Mouse (Mus musculus) T-helper 1 cell (primary cell): ENCODE data around the gene Camta1.

Experiments
- in situ Hi-C: fragments of 300-600 bp; cut with MboI, MseI; formaldehyde crosslinking; loops from one replicate; pipeline ENCODE4 v1.15.1; 2025; ENCODE audit warnings: high pct_unique_total_duplicates

Camta1 gene

DNA sequence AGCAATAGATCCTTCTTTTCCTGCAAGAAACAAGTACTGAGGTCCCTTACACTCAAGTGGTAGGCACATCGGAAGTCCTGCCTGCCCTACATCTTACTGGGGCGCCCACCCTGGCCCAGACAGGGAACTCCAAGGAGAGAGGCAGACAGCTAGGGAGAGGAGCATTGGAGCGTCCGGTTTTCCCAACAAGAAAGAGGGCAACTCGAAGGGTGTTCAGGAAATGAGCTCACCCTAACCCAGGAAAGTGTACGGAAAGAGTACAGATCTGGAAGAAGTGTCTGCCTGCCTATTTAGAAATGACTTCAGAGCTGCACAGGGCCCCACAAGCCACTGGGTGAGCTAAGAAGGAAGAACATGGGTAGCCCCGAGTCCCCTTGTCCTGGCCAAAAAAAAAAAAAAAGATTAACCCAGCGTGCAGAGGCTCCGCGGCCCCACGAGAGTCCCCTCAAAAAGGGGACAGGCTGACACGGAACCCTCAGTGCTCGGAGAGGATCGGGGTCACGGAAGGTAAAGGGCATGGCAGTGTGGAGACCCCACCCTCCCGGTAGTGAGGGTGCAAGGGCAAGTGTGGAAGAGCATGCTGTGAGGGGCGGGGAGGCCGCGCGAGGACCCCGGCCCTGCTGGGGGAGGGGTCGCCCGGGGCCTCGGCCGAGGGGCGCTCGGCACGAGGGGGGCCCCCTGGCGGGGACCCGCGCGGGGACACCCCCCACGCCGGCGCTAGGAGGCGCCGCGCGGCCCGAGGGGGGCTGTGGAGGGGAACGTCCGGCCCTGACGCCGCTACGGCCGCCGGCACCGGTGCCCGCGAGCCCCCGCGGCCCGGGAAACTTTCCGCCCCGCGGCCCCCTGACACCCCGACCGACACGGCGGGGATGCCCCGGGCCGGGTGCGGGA, 990 bp downstream of the Camta1 start:
- in situ Hi-C loops, result loop anchor here (5.0 to 25.0 kb wide), 3 partner anchors 617 to 943 kb away; partner anchors contain the start of genes Kcnab2, Nphp4 and Vamp3

- in situ Hi-C loops, result loop anchor here (25.0 kb wide), 1 partner anchor 797 kb away; the partner anchor contains the start of gene Vamp3
Measured at GRCm38 (mm10) chr4:151859275-151859674, 2.4 kb downstream of the Camta1 start.

GRCm38 (mm10) chr4:151853949-151854348, 7.7 kb downstream of the Camta1 start:
- in situ Hi-C loops, result loop anchor here (25.0 kb wide), 1 partner anchor 792 kb away; the partner anchor contains the start of gene Vamp3

DNA sequence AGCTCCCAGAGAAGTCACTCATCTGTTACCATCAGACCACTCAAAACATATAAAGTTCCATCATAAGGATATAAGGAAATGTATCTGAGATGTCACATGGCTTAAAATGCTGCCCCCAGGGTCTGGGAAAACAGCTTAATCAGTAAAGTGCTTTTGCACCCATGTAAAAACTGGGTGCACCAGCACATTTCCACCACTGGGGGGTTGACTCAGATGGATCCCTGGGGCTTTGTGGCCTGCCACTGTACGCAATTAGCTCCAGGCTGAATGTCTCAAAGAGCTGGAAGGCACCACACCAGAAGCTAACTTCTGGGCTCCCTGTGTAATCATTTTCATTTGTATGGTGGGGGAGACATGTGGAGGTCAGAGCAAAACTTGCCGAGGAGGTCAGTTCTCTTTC, 10.5 kb downstream of the Camta1 start:
- in situ Hi-C loops, result loop anchor here (25.0 kb wide), 1 partner anchor 789 kb away; the partner anchor contains the start of gene Vamp3

DNA sequence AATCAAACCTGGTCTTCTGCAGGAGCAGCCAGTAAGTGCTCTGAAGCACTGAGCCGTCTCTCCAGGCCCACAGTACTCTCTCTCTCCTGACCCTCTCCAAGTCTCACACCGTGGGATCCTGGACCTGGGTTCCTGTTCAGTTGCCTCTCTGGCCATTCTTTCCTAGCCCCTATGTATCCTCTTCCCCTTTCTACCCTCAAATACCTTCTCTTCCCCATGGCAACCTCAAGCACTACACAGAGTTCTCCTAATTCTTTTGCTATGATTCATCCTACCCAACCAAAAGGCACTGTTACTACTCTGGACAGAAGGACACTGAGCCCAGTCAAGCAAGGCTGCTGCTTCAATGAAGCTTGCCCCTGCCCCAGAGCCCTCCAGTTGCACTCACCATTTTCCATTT, 19.1 kb downstream of the Camta1 start:
- in situ Hi-C loops, result no loop called here

DNA sequence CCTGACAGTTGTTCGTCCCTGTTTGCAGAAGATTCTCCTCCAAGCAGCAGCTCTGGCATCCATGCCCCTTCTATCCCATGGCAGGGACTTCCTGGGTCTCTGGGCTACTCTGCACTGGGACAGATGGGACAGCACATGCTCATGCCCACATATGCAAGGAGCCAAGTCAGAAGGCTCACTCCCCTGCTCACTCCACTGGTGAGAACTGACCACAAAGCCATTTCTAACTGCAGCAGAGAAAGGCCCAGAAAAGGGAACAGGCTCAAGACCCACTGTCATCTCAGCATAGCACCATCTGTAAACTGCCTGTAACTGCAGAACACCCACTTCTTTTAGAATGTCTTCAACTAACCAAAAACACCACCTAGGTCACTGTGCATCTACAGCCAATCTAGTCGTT, 23.2 kb downstream of the Camta1 start:
- in situ Hi-C loops, result no loop called here

DNA sequence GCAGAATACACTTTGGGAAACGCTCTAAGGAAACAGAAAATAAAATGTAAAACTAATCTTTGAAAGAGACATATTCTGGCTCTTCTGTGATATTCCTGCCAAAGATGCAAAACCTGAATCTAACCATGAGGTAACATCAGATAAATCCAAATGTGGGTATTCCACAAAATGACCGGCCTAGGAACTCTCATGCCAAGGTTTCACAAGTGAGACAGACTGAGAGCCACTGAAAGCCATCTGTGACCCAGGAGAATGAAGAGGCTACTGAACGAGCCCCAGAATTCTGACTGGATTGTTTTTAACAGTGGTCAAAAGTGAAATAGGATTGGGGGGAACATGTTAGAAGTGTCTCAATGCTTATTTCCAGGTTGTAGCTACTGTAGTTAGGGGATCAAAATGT, 25.8 kb downstream of the Camta1 start:
- in situ Hi-C loops, result no loop called here

DNA sequence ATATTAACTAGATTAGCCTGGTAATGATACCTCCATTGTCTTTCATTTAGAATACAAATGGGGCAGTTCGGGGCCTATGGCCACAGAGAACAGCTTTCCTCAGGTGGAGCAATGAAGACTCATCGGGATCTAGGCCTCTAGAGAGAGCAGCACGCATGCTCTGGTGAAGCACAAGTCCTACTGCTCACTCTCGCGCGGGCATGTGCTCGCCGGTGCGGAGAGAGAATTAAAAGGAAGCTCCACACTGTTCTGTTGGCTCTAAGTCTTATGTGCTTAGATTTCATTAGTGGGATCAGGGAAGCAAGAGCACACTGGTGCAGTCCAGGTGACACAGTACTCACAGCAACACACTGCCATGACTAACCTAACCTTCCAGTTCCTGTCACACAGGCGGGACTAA, 27.1 kb downstream of the Camta1 start:
- in situ Hi-C loops, result no loop called here

DNA sequence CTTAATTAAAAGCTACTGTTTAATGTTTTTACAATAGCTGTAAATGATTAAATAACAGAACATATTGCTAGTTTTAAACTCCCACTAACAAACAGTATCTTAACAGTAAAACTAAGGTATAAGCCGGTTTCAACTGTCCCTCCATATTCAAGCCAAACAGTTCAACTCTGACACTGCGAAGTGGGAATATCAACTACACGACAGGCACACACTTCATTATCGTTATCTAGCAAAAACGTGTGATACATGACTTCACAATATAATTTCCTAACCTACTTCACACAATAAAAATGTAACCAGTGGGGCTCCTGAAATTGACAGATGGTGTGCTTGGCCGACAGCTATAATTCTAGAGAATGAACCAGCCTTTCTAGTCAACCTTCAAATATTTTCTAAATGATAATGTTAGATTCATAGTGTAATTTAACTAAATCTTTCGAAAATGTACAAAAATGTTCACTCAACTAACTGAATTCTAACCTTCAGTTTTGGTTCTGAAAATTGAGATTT, 27.7 kb downstream of the Camta1 start:
- in situ Hi-C loops, result no loop called here

GRCm38 (mm10) chr4:151827840-151828239, 33.8 kb downstream of the Camta1 start:
- in situ Hi-C loops, result no loop called here

DNA sequence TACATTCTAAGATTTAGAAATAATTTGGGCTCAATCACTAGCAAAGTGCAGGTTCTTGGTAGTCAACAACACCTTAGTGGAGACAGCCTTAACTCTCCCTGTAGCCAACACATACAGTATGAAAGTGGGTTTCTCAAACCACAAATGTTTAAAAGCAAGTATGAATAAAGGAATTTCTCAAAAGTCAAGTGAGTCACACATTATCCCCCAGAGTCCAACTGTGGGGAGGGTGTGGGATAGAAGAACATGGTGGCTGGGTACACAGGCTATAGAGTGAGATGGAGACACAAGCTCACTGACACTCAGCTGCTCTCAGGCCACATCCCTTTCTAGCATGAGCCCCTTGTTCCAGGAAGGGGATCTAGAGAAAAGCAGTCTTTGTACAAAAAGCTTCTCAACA, 34.3 kb downstream of the Camta1 start:
- in situ Hi-C loops, result no loop called here

DNA sequence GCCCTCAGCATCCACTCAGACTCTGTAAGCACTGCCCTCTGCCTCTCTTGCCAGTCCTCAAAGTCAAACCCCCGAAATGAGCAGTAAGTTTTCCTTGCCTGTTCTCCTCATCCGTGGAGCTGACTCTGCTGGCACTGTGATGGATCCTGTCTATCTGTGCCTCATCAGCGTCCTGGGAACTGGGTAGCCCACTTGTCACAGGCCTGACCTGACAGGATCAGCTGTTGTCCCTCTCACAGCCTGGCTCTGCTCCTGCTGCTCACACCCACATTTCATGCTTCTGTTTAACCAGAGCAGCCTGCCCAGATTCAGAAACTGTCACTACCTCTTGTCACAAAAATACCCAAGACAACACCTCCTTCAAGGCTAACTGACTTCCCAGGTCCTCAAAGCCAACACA, 37.7 kb downstream of the Camta1 start:
- in situ Hi-C loops, result no loop called here

DNA sequence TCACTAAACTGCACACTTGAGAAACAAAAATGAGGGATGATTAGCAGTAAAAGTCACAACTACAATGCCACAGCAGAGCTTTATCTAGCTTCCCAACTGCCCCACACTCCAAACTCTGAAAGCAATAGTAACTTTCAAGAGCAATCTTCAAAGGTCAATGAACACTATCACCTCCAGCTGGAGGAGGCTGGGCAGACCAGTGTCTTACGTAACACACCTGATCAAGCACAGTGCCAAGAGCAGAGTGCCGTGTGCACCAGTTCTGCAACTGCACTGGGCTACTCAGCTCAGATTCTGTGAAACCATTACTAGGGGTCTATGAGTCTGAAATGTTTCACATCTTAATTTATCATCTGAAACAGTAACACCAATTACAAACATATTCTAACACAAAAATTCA, 38.7 kb downstream of the Camta1 start:
- in situ Hi-C loops, result no loop called here

DNA sequence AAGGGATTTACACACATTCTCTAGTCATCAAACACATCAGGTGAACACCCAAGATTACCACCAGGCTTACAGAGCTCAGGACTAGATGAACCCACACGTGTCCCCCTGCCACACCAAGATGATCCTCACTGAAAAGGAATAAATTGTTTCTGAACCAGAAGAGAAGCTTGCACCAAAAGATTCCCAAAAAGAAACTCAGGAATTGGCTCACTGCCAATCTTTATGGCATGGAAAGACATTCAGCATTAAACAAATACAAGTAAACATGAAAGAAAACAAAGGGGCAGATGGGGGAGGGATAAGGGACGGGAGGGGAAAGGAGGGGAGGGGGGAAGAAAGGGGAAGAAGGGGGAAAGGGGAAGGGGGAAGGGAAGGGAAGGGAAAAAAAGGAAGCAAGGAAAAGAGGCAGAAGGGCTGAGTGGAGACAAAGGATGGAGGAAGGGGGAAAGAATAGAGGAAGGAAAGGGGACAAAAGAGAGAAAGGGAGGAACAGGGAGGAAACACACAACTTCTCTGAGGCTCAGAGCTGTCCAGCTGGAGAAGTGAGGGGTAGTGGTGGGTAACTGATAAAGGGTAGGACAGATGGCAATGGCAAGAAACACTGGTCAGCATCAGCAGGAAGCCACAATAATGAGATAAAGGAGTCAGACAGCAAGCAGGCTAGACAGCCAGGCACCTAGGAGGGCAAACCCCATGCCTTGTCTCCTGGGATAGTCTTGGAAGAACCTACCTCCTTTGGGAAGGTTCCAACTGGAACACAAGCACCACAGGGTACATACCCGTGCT, 43.5 kb downstream of the Camta1 start:
- in situ Hi-C loops, result no loop called here

- in situ Hi-C loops, result no loop called here
Measured at GRCm38 (mm10) chr4:151813711-151814110, 48.0 kb downstream of the Camta1 start.

- in situ Hi-C loops, result no loop called here
Measured at GRCm38 (mm10) chr4:151805685-151806084, 56.0 kb downstream of the Camta1 start.

DNA sequence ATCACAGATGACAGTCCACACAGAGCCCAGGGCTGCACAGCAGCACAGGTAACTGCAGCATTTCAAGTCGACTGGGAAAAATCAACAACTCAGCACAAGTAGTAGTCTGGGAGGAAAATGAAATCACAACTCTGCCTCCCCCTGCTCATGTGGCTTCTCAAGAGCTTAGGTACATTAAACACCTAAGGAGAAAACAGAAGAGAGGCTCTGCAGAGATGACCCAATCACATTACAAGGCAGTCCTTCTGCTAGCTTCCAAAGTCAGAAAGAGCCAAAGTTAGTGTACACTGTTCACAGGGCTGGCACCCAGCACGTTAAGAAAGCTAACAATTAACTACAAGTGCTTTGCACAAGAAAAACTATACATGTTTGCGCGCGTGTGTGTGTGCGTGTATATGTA, 56.6 kb downstream of the Camta1 start:
- in situ Hi-C loops, result no loop called here

DNA sequence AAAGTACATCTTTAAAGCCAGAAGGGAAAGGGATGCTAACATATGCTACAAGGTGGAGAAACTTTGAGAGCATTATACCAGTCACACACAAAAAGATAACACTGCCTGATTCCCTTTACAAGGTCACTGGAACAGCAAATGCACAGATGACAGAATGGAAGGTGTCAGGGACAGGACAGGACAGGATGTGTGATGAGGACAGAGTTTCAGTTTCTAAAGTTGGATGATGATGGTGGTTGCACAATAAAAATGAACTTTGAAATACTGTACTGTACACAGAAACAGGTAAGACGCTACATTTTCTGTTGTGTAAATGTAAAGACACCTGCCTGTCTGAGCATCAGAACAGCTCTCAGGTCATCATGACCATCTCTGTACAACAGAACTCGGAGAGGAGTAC, 57.5 kb downstream of the Camta1 start:
- in situ Hi-C loops, result no loop called here

- in situ Hi-C loops, result no loop called here
Measured at GRCm38 (mm10) chr4:151798630-151799029, 63.0 kb downstream of the Camta1 start.

DNA sequence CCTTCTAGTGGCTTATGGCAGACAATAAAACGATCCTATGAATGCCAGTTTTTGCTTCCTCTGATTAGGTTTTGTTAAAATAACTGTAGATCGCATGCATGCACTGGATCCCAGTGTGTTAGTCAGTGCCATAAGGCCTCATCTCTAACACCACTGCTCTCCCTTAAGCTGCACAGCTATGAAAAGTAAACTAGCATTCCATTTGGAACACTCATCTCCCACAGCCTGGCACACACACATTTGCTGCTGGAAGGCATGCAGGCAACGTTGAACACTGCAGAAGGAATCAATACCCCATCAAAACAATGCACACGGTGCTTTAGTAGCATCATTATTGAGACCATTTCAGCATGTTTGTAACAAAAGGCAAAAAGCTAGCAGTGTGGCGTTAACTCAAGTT, 68.0 kb downstream of the Camta1 start:
- in situ Hi-C loops, result no loop called here

DNA sequence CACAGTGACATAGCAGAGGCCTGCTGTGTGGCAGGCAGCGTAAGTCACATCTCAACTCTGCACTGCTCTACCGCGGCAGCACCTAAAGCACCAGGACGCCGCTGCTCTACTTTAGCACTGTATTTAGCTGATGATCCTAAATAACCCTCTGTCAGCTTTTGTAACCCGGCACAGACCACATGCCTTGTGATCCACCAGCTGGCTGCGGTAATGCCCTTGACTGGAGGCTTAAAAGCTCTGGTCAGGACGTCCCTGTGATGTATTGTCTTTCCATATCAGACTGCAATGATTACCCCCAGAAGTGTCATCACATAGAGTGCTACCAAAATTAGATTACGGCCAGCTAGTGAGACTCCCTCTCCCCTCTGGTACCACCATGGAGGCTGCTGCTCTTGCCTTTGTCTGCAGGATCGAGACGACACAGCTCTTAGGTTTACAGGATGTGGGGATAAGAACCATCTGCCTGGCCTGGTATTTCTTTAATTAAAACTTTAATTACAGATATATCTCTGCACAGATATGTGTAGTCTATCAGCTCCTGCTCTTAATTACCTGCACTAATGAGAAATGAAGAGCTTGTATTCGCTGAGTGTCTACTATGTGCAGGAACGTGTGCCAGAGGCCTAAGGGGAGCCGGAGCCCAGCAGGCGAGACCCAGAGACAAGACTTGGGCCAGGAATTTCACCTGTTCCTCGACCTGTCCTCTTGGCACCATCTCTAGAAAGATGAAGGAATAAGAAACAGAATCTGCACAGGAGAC, 74.5 kb downstream of the Camta1 start:
- in situ Hi-C loops, result no loop called here

GRCm38 (mm10) chr4:151780511-151780910, 81.2 kb downstream of the Camta1 start:
- in situ Hi-C loops, result no loop called here
